Mouse (Mus musculus): ENCODE data around the gene Fgd6. TPM values are rescaled to one million over a fixed set of nuclear protein-coding genes. Genes with fewer than 3 reads are reported as not detected.
A peak's percentile ranks its signal among the peaks of the same experiment; 100 is the strongest.

The Fgd6 gene
- polyA plus RNA-seq, 1 experiment = 7.0 TPM

DNA sequence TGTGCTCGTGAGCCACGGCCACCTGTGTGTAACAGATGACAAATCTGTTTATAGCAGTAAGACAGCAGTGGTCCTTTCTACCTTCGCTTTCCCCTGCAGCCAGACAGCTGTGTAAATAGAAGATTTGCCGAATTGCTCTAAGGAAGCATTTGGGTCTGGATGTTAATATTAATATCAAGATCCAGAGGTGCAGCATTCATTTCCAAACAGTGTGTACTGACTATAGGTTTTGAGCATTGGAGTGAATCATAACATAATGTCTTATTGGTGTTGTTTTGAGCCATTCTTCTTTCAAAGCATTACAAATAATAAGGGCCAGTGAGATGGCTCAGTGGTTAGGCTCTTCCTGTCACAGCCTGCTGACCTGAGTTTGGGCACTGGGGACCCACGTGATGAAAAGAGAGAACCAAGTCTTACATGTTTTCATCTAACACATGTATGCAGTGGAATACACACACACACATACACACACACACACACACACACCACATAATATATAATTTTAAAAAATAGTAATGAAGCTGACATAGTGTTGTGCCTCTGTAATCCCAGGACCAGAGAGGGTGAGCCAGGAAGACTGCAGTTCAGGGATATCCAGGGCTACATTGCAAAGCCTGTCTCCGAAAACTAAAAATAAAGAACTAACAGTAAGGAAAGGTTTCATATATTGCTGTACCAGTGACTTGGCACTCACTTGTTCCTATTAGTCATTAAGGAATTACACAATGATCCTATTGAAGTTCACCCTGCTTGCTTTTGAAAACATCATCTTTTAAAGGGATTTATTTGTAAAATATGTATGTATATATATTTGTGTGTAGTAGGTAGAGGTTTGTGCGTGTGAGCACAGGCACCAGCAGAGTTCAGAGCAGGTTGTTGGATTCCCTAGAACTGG, 2.8 kb downstream of the Fgd6 start:
- no peak for DNase-seq (ENCODE audit: extremely low spot score in 1 of 2, low spot score in 1 of 2)

DNA sequence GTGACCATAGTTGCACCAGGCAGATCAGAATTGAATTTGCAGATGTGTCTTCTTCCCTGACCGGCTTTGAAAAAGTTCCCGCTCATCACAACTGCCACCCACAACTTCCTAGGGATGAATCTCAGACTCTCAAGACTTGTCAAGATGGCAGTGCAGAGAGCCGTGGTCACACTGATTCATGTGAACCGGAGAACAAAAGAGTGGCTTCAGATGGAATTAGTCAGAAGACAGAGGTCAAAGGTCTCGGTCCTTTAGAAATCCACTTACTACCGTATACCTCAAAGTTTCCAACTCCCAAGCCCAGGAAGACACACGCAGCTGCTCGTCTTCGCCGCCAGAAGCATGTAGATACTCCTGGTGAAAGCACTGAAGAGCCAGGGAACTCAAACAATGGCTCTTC, 8.1 kb downstream of the Fgd6 start:
- no peak for DNase-seq (ENCODE audit: extremely low spot score in 1 of 2, low spot score in 1 of 2)

DNA sequence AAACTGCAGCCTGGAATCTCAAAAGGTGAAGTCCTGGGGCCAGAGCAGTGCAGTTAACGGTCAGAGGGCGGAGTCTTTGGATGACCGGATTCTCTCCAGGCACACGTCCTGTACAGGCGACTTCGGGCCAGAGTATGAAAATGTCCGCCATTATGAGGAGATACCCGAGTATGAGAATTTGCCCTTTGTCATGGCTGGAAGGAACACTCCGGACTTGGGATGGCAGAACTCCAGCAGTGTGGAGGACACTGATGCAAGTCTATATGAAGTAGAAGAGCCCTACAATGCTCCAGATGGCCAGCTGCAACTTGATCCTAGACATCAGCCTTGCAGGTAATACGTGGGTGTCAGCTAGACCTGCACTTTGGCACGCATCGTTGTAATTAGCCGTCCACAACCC, 9.5 kb downstream of the Fgd6 start:
- DNase-seq (ENCODE audit: extremely low spot score in 1 of 2, low spot score in 1 of 2) = no peak

DNA sequence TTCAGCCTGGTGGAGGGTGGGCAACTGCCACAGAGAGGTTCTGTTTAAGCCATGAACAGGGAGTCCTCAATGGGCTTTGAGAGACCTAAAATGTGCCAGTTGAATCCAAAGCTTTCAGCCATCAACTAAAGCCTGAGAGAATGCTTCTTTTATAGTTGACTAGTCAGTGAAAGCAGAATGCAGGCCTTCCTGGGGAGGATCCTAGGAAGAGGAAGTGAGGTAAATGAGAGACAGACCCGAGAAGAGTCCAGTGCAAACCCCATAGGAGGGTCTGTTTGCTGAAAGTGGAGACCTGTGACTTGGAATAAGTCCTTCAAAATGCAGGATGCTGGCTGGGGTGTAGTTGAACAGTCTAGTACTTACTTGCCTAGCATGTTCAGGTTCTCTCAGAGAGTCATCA, 11.2 kb downstream of the Fgd6 start:
- DNase-seq (ENCODE audit: extremely low spot score in 1 of 2, low spot score in 1 of 2) = no peak

GRCm38 (mm10) chr10:94047845-94048559, 12.2 kb downstream of the Fgd6 start:
- DNase-seq (ENCODE audit: extremely low spot score in 1 of 2, low spot score in 1 of 2) = no peak

GRCm38 (mm10) chr10:94049121-94049520, 13.3 kb downstream of the Fgd6 start:
- no peak for DNase-seq (ENCODE audit: extremely low spot score in 1 of 2, low spot score in 1 of 2)

DNA sequence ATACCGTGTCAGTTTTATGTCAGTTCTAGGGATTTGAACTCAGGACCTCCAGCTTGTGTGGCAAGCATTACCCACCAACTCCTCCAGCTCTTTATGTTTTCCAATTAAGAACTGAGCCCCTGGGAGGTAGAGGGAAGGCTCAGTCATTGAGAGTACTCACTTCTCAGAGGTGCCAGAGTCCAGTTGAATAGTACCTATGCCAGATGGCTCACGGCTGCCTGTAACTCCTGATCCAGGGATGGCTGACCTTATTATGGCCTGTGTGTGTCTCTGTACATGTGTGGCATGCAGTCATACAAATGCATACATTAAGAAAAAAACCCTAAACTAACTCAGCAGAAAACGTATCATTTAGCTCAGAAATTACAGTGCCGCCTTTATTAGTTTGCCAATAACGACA, 14.9 kb downstream of the Fgd6 start:
- DNase-seq (ENCODE audit: extremely low spot score in 1 of 2, low spot score in 1 of 2) = no peak

- DNase-seq (ENCODE audit: extremely low spot score in 1 of 2, low spot score in 1 of 2) = no peak
These were observed 20.7 kb downstream of the Fgd6 start for GRCm38 (mm10) chr10:94056487-94056886.

GRCm38 (mm10) chr10:94059618-94060055, 23.8 kb downstream of the Fgd6 start:
- no peak for DNase-seq (ENCODE audit: extremely low spot score in 1 of 2, low spot score in 1 of 2)

DNA sequence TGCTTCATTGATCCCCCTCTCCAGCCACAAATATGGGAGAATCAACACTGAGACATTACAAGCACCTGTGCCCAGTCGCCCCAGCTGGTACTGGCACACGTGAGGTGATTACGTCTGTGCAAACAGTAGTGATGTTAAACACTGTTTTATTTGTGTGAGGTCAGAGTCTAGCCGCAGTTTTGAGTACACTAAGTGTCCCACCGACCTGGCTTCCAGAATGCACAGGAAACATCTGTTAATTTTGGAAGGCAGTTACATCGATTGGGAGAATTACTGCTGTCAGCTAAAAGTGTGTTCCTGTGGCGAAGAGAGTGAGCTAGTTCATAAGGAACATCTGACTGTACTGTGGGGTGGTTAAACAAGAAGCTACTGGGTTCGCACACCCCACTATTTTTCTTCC, 24.4 kb downstream of the Fgd6 start:
- DNase-seq (ENCODE audit: extremely low spot score in 1 of 2, low spot score in 1 of 2) = no peak

DNA sequence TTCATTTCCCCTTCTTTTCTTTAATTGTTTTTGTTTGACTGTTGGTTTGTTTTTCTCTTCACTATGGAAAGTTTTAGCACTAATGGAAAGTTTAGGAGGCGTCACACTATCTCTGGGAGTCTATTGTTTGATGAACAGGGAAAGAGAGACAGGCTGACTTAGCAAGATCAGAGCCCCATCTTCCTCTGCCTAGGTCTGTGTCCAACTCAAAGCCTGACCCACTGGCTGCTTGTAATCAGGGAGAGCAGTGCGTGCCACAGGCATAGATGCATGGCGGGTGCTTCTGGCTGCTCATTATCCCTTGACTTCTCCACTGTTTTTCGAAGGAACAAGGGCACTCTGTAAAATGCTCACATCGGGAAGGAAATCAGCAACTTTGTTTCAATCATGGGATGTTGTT, 26.6 kb downstream of the Fgd6 start:
- DNase-seq (ENCODE audit: extremely low spot score in 1 of 2, low spot score in 1 of 2) = no peak

GRCm38 (mm10) chr10:94066896-94067295, 31.1 kb downstream of the Fgd6 start:
- no peak for DNase-seq (ENCODE audit: extremely low spot score in 1 of 2, low spot score in 1 of 2)

- peak in 1 of 2 experiments; percentile 28 for DNase-seq (ENCODE audit: extremely low spot score in 1 of 2, low spot score in 1 of 2)
These were observed 32.9 kb downstream of the Fgd6 start for GRCm38 (mm10) chr10:94068701-94069100.

- no peak for DNase-seq (ENCODE audit: extremely low spot score in 1 of 2, low spot score in 1 of 2)
These were observed 35.8 kb downstream of the Fgd6 start for GRCm38 (mm10) chr10:94071641-94072040.

GRCm38 (mm10) chr10:94072261-94072915, 36.6 kb downstream of the Fgd6 start:
- DNase-seq (ENCODE audit: extremely low spot score in 1 of 2, low spot score in 1 of 2) = peak in 1 of 2 experiments; percentile 20

DNA sequence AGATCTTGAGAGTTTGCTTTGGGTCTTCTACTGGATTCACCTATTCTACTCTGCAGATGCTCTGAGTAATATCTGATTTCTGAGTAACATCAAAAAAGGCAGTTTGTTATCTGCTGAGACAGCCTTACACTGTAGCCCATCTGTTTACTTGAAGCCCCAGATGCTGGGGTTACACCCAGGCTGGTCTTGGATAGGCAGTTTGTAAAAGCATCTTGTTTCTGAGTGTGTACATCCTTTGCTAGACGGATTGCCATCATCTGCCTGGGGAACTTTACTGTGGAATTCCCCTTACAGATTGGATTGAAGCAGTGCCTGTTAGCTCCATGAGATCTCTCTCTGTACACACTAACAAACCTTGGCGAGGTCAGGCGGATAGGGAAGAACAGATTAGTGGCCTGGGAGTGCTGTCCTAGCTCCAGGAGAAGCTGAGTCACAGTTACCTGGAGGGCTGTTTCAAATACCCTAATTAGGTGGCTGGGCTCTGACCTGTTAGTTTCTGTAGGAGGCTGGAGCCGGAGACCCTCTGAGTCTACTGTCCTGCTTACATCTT, 37.2 kb downstream of the Fgd6 start:
- DNase-seq (ENCODE audit: extremely low spot score in 1 of 2, low spot score in 1 of 2) = no peak

DNA sequence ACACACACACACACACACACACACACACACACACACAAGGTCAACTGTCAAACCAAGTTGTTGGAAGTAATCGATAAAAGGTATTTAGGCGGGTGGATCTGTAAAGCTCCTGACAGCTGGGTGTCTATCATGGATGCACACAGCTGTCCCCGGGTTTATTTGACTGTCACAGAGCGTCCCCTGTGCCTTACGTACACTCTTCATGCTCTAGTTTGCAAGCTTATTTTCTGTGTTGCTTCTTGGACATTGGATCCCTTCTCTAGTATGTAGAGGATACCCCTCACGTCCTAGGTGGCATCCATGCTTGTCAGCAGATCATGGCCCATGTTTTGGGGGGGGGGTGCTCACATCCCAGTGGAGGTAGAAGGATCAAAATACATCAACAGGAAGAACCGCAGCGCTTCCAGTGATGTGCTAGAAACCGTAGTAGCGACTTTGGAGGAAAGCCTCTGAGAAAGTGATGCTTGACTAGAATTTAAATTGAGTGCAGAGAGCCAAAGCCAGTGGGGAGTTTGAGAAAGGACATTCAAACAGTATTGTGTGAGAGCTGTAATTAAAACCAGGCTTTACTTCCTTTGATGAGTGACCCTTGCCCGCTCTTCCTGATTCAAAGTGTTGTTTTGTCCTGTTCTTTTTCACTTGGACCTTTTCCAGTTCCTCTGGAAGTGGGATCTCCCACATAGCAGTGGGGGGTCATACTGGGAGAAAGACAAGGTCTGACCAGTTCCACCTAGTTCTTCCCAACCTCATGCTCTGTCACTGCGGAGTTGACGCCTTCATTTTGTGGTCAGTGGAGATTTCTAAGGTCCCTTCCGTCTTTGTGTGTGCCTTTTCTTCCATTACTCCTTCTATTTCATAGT, 41.4 kb downstream of the Fgd6 start:
- DNase-seq (ENCODE audit: extremely low spot score in 1 of 2, low spot score in 1 of 2) = peak in 1 of 2 experiments; percentile 20

DNA sequence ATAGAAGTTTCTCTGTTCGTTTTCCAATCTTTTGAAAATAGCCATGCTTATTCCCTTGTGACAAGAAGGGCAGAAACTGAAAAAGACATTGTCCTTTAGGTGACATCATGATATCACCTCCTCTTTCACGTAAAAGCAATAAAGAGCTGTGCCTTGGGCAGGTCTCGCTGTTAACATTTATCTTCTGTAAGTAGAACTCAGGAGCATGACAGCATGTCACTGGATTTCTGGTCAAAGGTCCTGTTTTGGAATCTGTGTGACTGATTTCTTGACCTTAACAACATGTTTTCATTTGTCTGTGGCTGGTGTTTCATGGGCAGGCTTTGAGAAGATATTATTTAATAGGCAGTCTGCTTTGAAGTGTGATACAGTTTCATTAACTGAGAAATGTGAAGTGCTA, 44.9 kb downstream of the Fgd6 start:
- no peak for DNase-seq (ENCODE audit: extremely low spot score in 1 of 2, low spot score in 1 of 2)

DNA sequence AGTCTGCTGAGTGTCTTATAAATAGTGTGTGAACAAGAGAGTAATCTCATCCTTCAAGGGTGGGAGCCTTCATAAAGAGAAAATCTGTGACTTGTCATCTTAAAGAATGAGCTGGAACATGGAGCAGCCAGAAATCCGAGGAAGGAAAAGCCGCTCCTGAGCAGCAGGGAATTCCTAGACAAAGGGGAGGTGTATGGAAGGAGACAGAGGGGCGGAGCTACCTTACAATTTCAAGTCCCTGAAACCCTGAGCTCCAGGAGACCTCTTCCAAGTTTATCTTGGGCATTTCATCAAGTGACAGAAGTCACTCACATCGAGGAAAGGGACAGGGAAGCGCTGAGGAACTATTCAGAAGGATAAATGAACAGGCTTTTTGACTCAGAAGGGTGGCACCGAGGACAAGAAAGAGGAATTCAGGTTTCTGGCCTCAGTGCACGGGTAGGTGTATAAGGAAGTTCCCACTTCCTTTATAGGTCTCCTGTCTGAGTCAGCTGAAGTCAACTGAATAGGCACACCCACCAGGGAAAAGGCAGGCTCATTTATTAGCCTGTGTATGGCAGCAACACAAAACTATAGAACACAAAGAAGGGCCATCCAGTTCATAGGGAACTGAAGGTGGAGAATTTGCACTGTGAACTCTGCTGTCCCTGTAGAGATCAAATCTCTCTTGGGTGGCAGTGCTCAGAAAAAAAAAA, 46.4 kb downstream of the Fgd6 start:
- no peak for DNase-seq (ENCODE audit: extremely low spot score in 1 of 2, low spot score in 1 of 2)
